In the genomic region with DNA sequence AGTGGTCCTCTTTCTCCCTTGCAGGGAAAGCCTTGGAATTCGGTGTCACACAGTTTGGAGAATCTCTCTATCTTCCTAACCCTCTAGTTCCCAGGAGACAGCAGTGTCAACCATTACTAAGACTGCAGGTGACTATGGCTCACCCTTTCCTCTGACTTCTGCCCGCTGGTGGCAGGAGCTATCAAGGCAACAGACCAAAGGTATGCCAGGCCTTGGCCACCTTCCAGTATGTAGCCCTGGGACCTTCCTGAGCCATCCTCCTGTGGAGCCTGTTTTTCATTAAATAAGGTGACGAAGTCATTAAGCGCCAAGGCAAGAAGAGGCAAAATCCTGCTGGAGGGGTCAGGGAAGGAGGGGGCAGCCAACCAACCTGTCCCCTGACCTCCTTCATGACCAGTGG, we compare ENCODE assay signal across 16 mouse cellular contexts. TPM values are rescaled to one million over a fixed set of nuclear protein-coding genes. Genes with fewer than 3 reads are reported as not detected.
DNase-seq lines count a peak whose midpoint lies in the region; ATAC-seq lines count a peak whose summit lies in the region.
"Had no signal": no experiment of that assay in that cellular context is flagged by ENCODE, and none has a peak within 500 bp of the region (broad histone marks: within the 10 kb centered on the region; RNA-seq: fewer than 3 reads in every experiment).

No protein-coding gene starts in this region.

- WGBS in forebrain, embryonic 10.5 days, result 68% methylated on average over 4 of the region's 4 CpGs
- WGBS in forebrain, embryonic 15.5 days, result 73% methylated on average over 4 of the region's 4 CpGs
- 47% methylated on average over 4 of the region's 4 CpGs for WGBS in embryonic facial prominence, embryonic 10.5 days
- WGBS in limb, embryonic 11.5 days, result 44% methylated on average over 4 of the region's 4 CpGs

- H3K27me3 ChIP-seq in forebrain, embryonic 10.5 days (ENCODE audit: poor library complexity, severe bottlenecking), result peaks cover 9% of the 10 kb centered on the region; the same call in 1 of the 2 replicates
- H3K27me3 ChIP-seq in forebrain, embryonic 15.5 days, result peaks cover 13% of the 10 kb centered on the region; the same call in 1 of the 2 replicates
- no peaks in the 10 kb centered on the region for H3K27me3 ChIP-seq in embryonic facial prominence, embryonic 10.5 days (replicated peaks; ENCODE audit: low read depth, poor library complexity, severe bottlenecking)
- no peaks in the 10 kb centered on the region for H3K27me3 ChIP-seq in limb, embryonic 11.5 days (ENCODE audit: control insufficient read depth, insufficient read depth, low read length)

- peak overlapping the region; percentile 99 for H3K27ac ChIP-seq in forebrain, embryonic 10.5 days
- no peak overlapping the region for H3K27ac ChIP-seq in forebrain, embryonic 15.5 days (replicated peaks)
- peak overlapping the region; percentile 99 for H3K27ac ChIP-seq in embryonic facial prominence, embryonic 10.5 days (replicated peaks)
- H3K27ac ChIP-seq in limb, embryonic 11.5 days (replicated peaks; ENCODE audit: low read depth, low read length), result peak overlapping the region; percentile 26; the same call in 1 of the 2 replicates
- H3K27ac ChIP-seq: embryonic facial prominence, embryonic 15.5 days; lung, embryonic 15.5 days had no signal

- no peaks in the 10 kb centered on the region for H3K9me3 ChIP-seq in forebrain, embryonic 10.5 days
- no peaks in the 10 kb centered on the region for H3K9me3 ChIP-seq in forebrain, embryonic 15.5 days
- H3K9me3 ChIP-seq in embryonic facial prominence, embryonic 10.5 days, result no peaks in the 10 kb centered on the region
- no peaks in the 10 kb centered on the region for H3K9me3 ChIP-seq in limb, embryonic 11.5 days (ENCODE audit: control insufficient read depth, low read length)
- H3K9me3 ChIP-seq: embryonic facial prominence, embryonic 15.5 days; lung, embryonic 15.5 days had no signal

- no peak for DNase-seq in forebrain, embryonic 10.5 days (ENCODE audit: extremely low spot score, low spot score)
- DNase-seq in embryonic facial prominence, embryonic 10.5 days (ENCODE audit: low spot score), result no peak
- peak; percentile 80 to 87 for DNase-seq in kidney, adult 8-10 months
- no peak for DNase-seq in limb, embryonic 11.5 days (ENCODE audit: low spot score)
- no peak for DNase-seq in left cerebral cortex, adult 9 months (ENCODE audit: low spot score in 2 of 2)
- DNase-seq in urinary bladder, postnatal 10 days (ENCODE audit: low spot score), result no peak
- DNase-seq: cerebellum, adult 9-11 months; heart, adult 18-20 months; heart, postnatal 14 days; spleen, adult 18-20 months had no signal

- H3K36me3 ChIP-seq in forebrain, embryonic 10.5 days (replicated peaks), result peaks cover 22% of the 10 kb centered on the region
- no peaks in the 10 kb centered on the region for H3K36me3 ChIP-seq in forebrain, embryonic 15.5 days
- peaks cover 24% of the 10 kb centered on the region for H3K36me3 ChIP-seq in embryonic facial prominence, embryonic 10.5 days (replicated peaks)
- peaks cover 4% of the 10 kb centered on the region; the same call in 1 of the 2 replicates for H3K36me3 ChIP-seq in limb, embryonic 11.5 days (ENCODE audit: control insufficient read depth, insufficient read depth, low read length)
- H3K36me3 ChIP-seq: embryonic facial prominence, embryonic 15.5 days; lung, embryonic 15.5 days had no signal

- no peak for ATAC-seq in forebrain, embryonic 15.5 days (replicated peaks)
- no peak for ATAC-seq in limb, embryonic 11.5 days (ENCODE audit: insufficient number of reproducible peaks, low FRiP score, low TSS enrichment, low read depth)
- no peak for ATAC-seq in inflammation-experienced regulatory T-cells, adult 6 months

- no peak overlapping the region for H3K9ac ChIP-seq in forebrain, embryonic 15.5 days (replicated peaks)
- no peak overlapping the region; the same call in 1 of the 2 replicates for H3K9ac ChIP-seq in limb, embryonic 11.5 days (ENCODE audit: low read length)
- H3K9ac ChIP-seq: embryonic facial prominence, embryonic 15.5 days; lung, embryonic 15.5 days had no signal

- H3K4me2 ChIP-seq in forebrain, embryonic 15.5 days (replicated peaks), result no peak overlapping the region
- H3K4me2 ChIP-seq in limb, embryonic 11.5 days (ENCODE audit: low read depth, severe bottlenecking), result peak overlapping the region; percentile 90
- H3K4me2 ChIP-seq: embryonic facial prominence, embryonic 15.5 days had no signal

- peak overlapping the region; percentile 90 for H3K4me3 ChIP-seq in forebrain, embryonic 10.5 days
- no peak overlapping the region for H3K4me3 ChIP-seq in forebrain, embryonic 15.5 days
- H3K4me3 ChIP-seq in embryonic facial prominence, embryonic 10.5 days, result peak overlapping the region; percentile 99
- no peak overlapping the region for H3K4me3 ChIP-seq in limb, embryonic 11.5 days (ENCODE audit: low read depth, low read length)
- H3K4me3 ChIP-seq: embryonic facial prominence, embryonic 15.5 days; lung, embryonic 15.5 days had no signal

- peaks cover 99% of the 10 kb centered on the region for H3K4me1 ChIP-seq in forebrain, embryonic 10.5 days
- H3K4me1 ChIP-seq in forebrain, embryonic 15.5 days, result peaks cover 32% of the 10 kb centered on the region
- peaks cover 95% of the 10 kb centered on the region for H3K4me1 ChIP-seq in embryonic facial prominence, embryonic 10.5 days
- H3K4me1 ChIP-seq in limb, embryonic 11.5 days (ENCODE audit: control insufficient read depth, insufficient read depth, low read length), result peaks cover 38% of the 10 kb centered on the region

RNA-seq across cellular contexts. Expression of a gene that starts 3.2 kb away (rescaled TPM):
- 0.80 and 0.82 TPM in 2 replicates for polyA plus RNA-seq in forebrain, embryonic 10.5 days (2016; fragmentation: Nextera tagmentation; extraction: Ambion mirVana)
- not detected in 2 replicates for polyA plus RNA-seq in forebrain, embryonic 15.5 days (2015; fragmentation: Nextera tagmentation; extraction: Ambion mirVana)
- polyA plus RNA-seq in embryonic facial prominence, embryonic 10.5 days (2016; fragmentation: Nextera tagmentation; extraction: Ambion mirVana), result 1.2 and 1.7 TPM in 2 replicates
- 1.3 and 1.5 TPM in 2 replicates for polyA plus RNA-seq in limb, embryonic 11.5 days (2014; fragmentation: Nextera tagmentation; extraction: Ambion mirVana)
- polyA plus RNA-seq in inflammation-experienced regulatory T-cells, adult 6 months (2017; shearing (Covaris generic)), result not detected

RNA-seq across cellular contexts. Expression of a gene that starts 28.0 kb away (rescaled TPM):
- polyA plus RNA-seq in forebrain, embryonic 10.5 days (2016; fragmentation: Nextera tagmentation; extraction: Ambion mirVana), result not detected in 2 replicates
- polyA plus RNA-seq in forebrain, embryonic 15.5 days (2015; fragmentation: Nextera tagmentation; extraction: Ambion mirVana), result not detected in 2 replicates
- not detected in 2 replicates for polyA plus RNA-seq in embryonic facial prominence, embryonic 10.5 days (2016; fragmentation: Nextera tagmentation; extraction: Ambion mirVana)
- not detected in 2 replicates for polyA plus RNA-seq in limb, embryonic 11.5 days (2014; fragmentation: Nextera tagmentation; extraction: Ambion mirVana)
- polyA plus RNA-seq in inflammation-experienced regulatory T-cells, adult 6 months (2017; shearing (Covaris generic)), result not detected
- polyA plus RNA-seq: embryonic facial prominence, embryonic 15.5 days; frontal cortex, adult 2 months had no signal

RNA-seq across cellular contexts. Expression of a gene that starts 40.4 kb away (rescaled TPM):
- polyA plus RNA-seq in forebrain, embryonic 10.5 days (2016; fragmentation: Nextera tagmentation; extraction: Ambion mirVana), result not detected in 2 replicates
- polyA plus RNA-seq in forebrain, embryonic 15.5 days (2015; fragmentation: Nextera tagmentation; extraction: Ambion mirVana), result not detected in 2 replicates
- polyA plus RNA-seq in embryonic facial prominence, embryonic 10.5 days (2016; fragmentation: Nextera tagmentation; extraction: Ambion mirVana), result 0.10 TPM in 1 of 2 replicates, not detected in the other
- not detected in 2 replicates for polyA plus RNA-seq in limb, embryonic 11.5 days (2014; fragmentation: Nextera tagmentation; extraction: Ambion mirVana)
- polyA plus RNA-seq in inflammation-experienced regulatory T-cells, adult 6 months (2017; shearing (Covaris generic)), result not detected
- polyA plus RNA-seq: embryonic facial prominence, embryonic 15.5 days; frontal cortex, adult 2 months; lung, embryonic 15.5 days; testis, adult 2 months had no signal

RNA-seq across cellular contexts. Expression of a gene that starts 53.2 kb away (rescaled TPM):
- 8.0 and 8.1 TPM in 2 replicates for polyA plus RNA-seq in forebrain, embryonic 10.5 days (2016; fragmentation: Nextera tagmentation; extraction: Ambion mirVana)
- 6.5 and 6.7 TPM in 2 replicates for polyA plus RNA-seq in forebrain, embryonic 15.5 days (2015; fragmentation: Nextera tagmentation; extraction: Ambion mirVana)
- polyA plus RNA-seq in embryonic facial prominence, embryonic 10.5 days (2016; fragmentation: Nextera tagmentation; extraction: Ambion mirVana), result 10.3 and 10.6 TPM in 2 replicates
- 3.8 and 5.0 TPM in 2 replicates for polyA plus RNA-seq in limb, embryonic 11.5 days (2014; fragmentation: Nextera tagmentation; extraction: Ambion mirVana)
- 1 to 10 TPM in 1 of 3 experiments, under 1 TPM in 1, not detected in 1; 0.86 to 1.9 TPM for polyA plus RNA-seq in inflammation-experienced regulatory T-cells, adult 6 months (2017; shearing (Covaris generic))

Comparison
In these comparisons a context has a peak if more than half of its experiments do, and no peak if none do; other contexts are left out.
1. H3K4me3 ChIP-seq: peak in forebrain, embryonic 10.5 days (single experiment) and embryonic facial prominence, embryonic 10.5 days (single experiment); none in forebrain, embryonic 15.5 days (single experiment) and limb, embryonic 11.5 days (single experiment).
2. DNase-seq: peak in kidney, adult 8-10 months (2 of 2); none in forebrain, embryonic 10.5 days (single experiment), embryonic facial prominence, embryonic 10.5 days (single experiment), limb, embryonic 11.5 days (single experiment), left cerebral cortex, adult 9 months (0 of 2) and urinary bladder, postnatal 10 days (single experiment).